Comparison of ENCODE assay signal across 9 mouse cellular contexts in genomic region chr6:142343561-142343960, GRCm38 (mm10). TPM values are rescaled to one million over a fixed set of nuclear protein-coding genes. Genes with fewer than 3 reads are reported as not detected.
DNase-seq lines count a peak whose midpoint lies in the region; ATAC-seq and TF ChIP-seq lines count a peak whose summit lies in the region.
"Had no signal": no experiment of that assay in that cellular context is flagged by ENCODE, and none has a peak within 500 bp of the region (broad histone marks: within the 10 kb centered on the region; RNA-seq: fewer than 3 reads in every experiment).

No protein-coding gene starts in this region.

- ATAC-seq in cerebellum, adult (ENCODE audit: insufficient number of reproducible peaks, low FRiP score, low TSS enrichment), result no peak
- ATAC-seq in liver, embryonic 12.5 days, result no peak
- ATAC-seq in heart, postnatal 0 days (ENCODE audit: insufficient read depth, low read depth), result no peak
- ATAC-seq in liver, embryonic 14.5 days (ENCODE audit: insufficient read depth), result no peak

- no peak for TF ChIP-seq EP300 in heart, postnatal 0 days (IDR thresholded peaks at IDR 0.05; ENCODE audit: low read depth)
- no peak for TF ChIP-seq EP300 in liver, embryonic 14.5 days (IDR thresholded peaks at IDR 0.05; ENCODE audit: low read depth)

- H3K27me3 ChIP-seq in liver, adult 2 months (ENCODE audit: control insufficient read depth, insufficient read depth, low read length), result no peaks in the 10 kb centered on the region
- 0 out of 2 replicates have a peak, but pooled peaks cover 3% of the 10 kb centered on the region for H3K27me3 ChIP-seq in liver, embryonic 12.5 days (replicated peaks)
- no peaks in the 10 kb centered on the region for H3K27me3 ChIP-seq in heart, postnatal 0 days (ENCODE audit: control insufficient read depth, insufficient read depth, low read length)
- no peaks in the 10 kb centered on the region for H3K27me3 ChIP-seq in liver, embryonic 14.5 days (ENCODE audit: control insufficient read depth, insufficient read depth, low read length)
- H3K27me3 ChIP-seq: neural tube, embryonic 13.5 days had no signal

- no peaks in the 10 kb centered on the region for H3K9me3 ChIP-seq in liver, embryonic 12.5 days (replicated peaks)
- no peaks in the 10 kb centered on the region for H3K9me3 ChIP-seq in heart, postnatal 0 days (replicated peaks; ENCODE audit: control insufficient read depth, low read length)
- no peaks in the 10 kb centered on the region for H3K9me3 ChIP-seq in liver, embryonic 14.5 days (ENCODE audit: control insufficient read depth, low read length)
- H3K9me3 ChIP-seq: neural tube, embryonic 13.5 days had no signal

- no peaks in the 10 kb centered on the region for H3K79me2 ChIP-seq in liver, adult 2 months (ENCODE audit: control insufficient read depth, insufficient read depth, low read length)

- H3K9ac ChIP-seq in liver, adult 2 months (ENCODE audit: low read depth, low read length), result no peak overlapping the region
- no peak overlapping the region for H3K9ac ChIP-seq in liver, embryonic 12.5 days
- H3K9ac ChIP-seq in heart, postnatal 0 days (replicated peaks; ENCODE audit: low read depth, low read length), result no peak overlapping the region
- no peak overlapping the region for H3K9ac ChIP-seq in liver, embryonic 14.5 days (replicated peaks)
- H3K9ac ChIP-seq: neural tube, embryonic 13.5 days had no signal

- H3K4me2 ChIP-seq in liver, embryonic 12.5 days, result no peak overlapping the region
- no peak overlapping the region for H3K4me2 ChIP-seq in heart, postnatal 0 days (ENCODE audit: low read depth, low read length)
- no peak overlapping the region for H3K4me2 ChIP-seq in liver, embryonic 14.5 days (ENCODE audit: low read depth)
- H3K4me2 ChIP-seq: neural tube, embryonic 13.5 days had no signal

- H3K4me3 ChIP-seq in liver, adult 2 months (ENCODE audit: insufficient read depth, low read depth, low read length), result no peak overlapping the region
- no peak overlapping the region for H3K4me3 ChIP-seq in liver, embryonic 12.5 days
- H3K4me3 ChIP-seq in heart, postnatal 0 days (ENCODE audit: low read depth, low read length), result no peak overlapping the region
- no peak overlapping the region for H3K4me3 ChIP-seq in liver, embryonic 14.5 days (ENCODE audit: insufficient read depth in 1 of 2, low read depth in 2 of 2, low read length in 2 of 2)
- H3K4me3 ChIP-seq: neural tube, embryonic 13.5 days had no signal

- peaks cover 1% of the 10 kb centered on the region; the same call in 1 of the 2 replicates for H3K4me1 ChIP-seq in liver, adult 2 months (ENCODE audit: control insufficient read depth, insufficient read depth, low read length)
- peaks cover 15% of the 10 kb centered on the region for H3K4me1 ChIP-seq in liver, embryonic 12.5 days
- no peaks in the 10 kb centered on the region for H3K4me1 ChIP-seq in heart, postnatal 0 days (ENCODE audit: control insufficient read depth, insufficient read depth)
- H3K4me1 ChIP-seq in liver, embryonic 14.5 days (replicated peaks; ENCODE audit: control insufficient read depth in 2 of 2, insufficient read depth in 2 of 2, low read length in 1 of 2), result peaks cover 7 to 9% of the 10 kb centered on the region in 2 experiments

- TF ChIP-seq CTCF in liver, adult 2 months (IDR thresholded peaks at IDR 0.05; ENCODE audit: low read depth, low read length), result peak; percentile 53; the same call in 1 of the 2 replicates
- TF ChIP-seq CTCF in heart, postnatal 0 days (IDR thresholded peaks at IDR 0.05; ENCODE audit: low read depth), result peak; percentile 66
- TF ChIP-seq CTCF in liver, embryonic 14.5 days (IDR thresholded peaks at IDR 0.05; ENCODE audit: low read depth), result peak; percentile 78

- WGBS in liver, adult 2 months, result 62% methylated on average over 2 of the region's 2 CpGs
- 35% methylated on average over 2 of the region's 2 CpGs for WGBS in liver, embryonic 12.5 days (ENCODE audit: insufficient replicate concordance)
- 32% methylated on average over 2 of the region's 2 CpGs for whole genome bisulfite sequencing in heart, postnatal 0 days
- WGBS in liver, embryonic 14.5 days (ENCODE audit: insufficient replicate concordance), result 23% methylated on average over 2 of the region's 2 CpGs

- no peak for TF ChIP-seq POLR2A in liver, adult 2 months (IDR thresholded peaks at IDR 0.05; ENCODE audit: extremely low read depth, insufficient read depth, low read length)

- DNase-seq in cerebellum, postnatal 10 days, result peak; percentile 71 to 77
- peak; percentile 36 for DNase-seq in liver, adult 2 months (ENCODE audit: extremely low read depth, low read depth, low spot score)
- peak; percentile 50 for DNase-seq in adipocyte (ENCODE audit: low spot score)
- peak; percentile 24 for DNase-seq in heart, postnatal 0 days (ENCODE audit: low spot score)
- DNase-seq in liver, embryonic 14.5 days (ENCODE audit: low read depth in 3 of 3, low spot score in 3 of 3), result peak; percentile 26 to 29 (median 26)
- DNase-seq in spleen, postnatal 4 days (ENCODE audit: low spot score in 2 of 2), result peak; percentile 48 to 78

- H3K27ac ChIP-seq in liver, adult 2 months (replicated peaks; ENCODE audit: insufficient read depth, low read depth, low read length), result no peak overlapping the region
- no peak overlapping the region for H3K27ac ChIP-seq in liver, embryonic 12.5 days
- no peak overlapping the region for H3K27ac ChIP-seq in heart, postnatal 0 days (ENCODE audit: low read depth)
- H3K27ac ChIP-seq in liver, embryonic 14.5 days, result no peak overlapping the region
- H3K27ac ChIP-seq: neural tube, embryonic 13.5 days had no signal

- H3K36me3 ChIP-seq in liver, adult 2 months (ENCODE audit: control insufficient read depth, insufficient read depth, low read length), result no peaks in the 10 kb centered on the region
- no peaks in the 10 kb centered on the region for H3K36me3 ChIP-seq in liver, embryonic 12.5 days
- peaks cover 2% of the 10 kb centered on the region for H3K36me3 ChIP-seq in heart, postnatal 0 days (replicated peaks; ENCODE audit: control insufficient read depth, insufficient read depth, low read length)
- H3K36me3 ChIP-seq in liver, embryonic 14.5 days (replicated peaks; ENCODE audit: control insufficient read depth, insufficient read depth, low read depth), result no peaks in the 10 kb centered on the region

RNA-seq across cellular contexts. Expression of gene Pyroxd1, which starts 1.9 kb away (rescaled TPM):
- total RNA-seq in liver, adult 2 months (2014; rRNA removed), result 9.9 and 12.8 TPM in 2 replicates
- polyA plus RNA-seq in liver, adult 2 months (2012; rRNA removed), result 3.3 and 4.1 TPM in 2 replicates
- 6.6 and 6.9 TPM in 2 replicates for polyA plus RNA-seq in liver, embryonic 12.5 days (2016; fragmentation: Nextera tagmentation; extraction: Ambion mirVana)
- 6.1 and 6.7 TPM in 2 replicates for total RNA-seq in heart, postnatal 0 days (2014; rRNA removed; ENCODE audit: low replicate concordance)
- 14.7 and 14.8 TPM in 2 replicates for polyA plus RNA-seq in heart, postnatal 0 days (2015; fragmentation: Nextera tagmentation; extraction: Ambion mirVana)
- 1.5 and 2.5 TPM in 2 replicates for polyA plus RNA-seq in liver, embryonic 14.5 days (2012; rRNA removed)
- polyA plus RNA-seq in liver, embryonic 14.5 days (2014; fragmentation: Nextera tagmentation; extraction: Ambion mirVana), result 6.1 and 6.4 TPM in 2 replicates

RNA-seq across cellular contexts. Expression of gene Slco1a5, which starts 20.8 kb away (rescaled TPM):
- not detected in 2 replicates for total RNA-seq in liver, adult 2 months (2014; rRNA removed)
- polyA plus RNA-seq in liver, adult 2 months (2012; rRNA removed), result not detected in 2 replicates
- polyA plus RNA-seq in liver, embryonic 12.5 days (2016; fragmentation: Nextera tagmentation; extraction: Ambion mirVana), result not detected in 2 replicates
- not detected in 2 replicates for total RNA-seq in heart, postnatal 0 days (2014; rRNA removed; ENCODE audit: low replicate concordance)
- not detected in 2 replicates for polyA plus RNA-seq in heart, postnatal 0 days (2015; fragmentation: Nextera tagmentation; extraction: Ambion mirVana)
- not detected in 2 replicates for polyA plus RNA-seq in liver, embryonic 14.5 days (2012; rRNA removed)
- not detected in 2 replicates for polyA plus RNA-seq in liver, embryonic 14.5 days (2014; fragmentation: Nextera tagmentation; extraction: Ambion mirVana)
- polyA plus RNA-seq: neural tube, embryonic 13.5 days had no signal

RNA-seq across cellular contexts. Expression of gene Recql, which starts 43.3 kb away (rescaled TPM):
- total RNA-seq in liver, adult 2 months (2014; rRNA removed), result 5.7 and 6.6 TPM in 2 replicates
- 1.2 and 1.6 TPM in 2 replicates for polyA plus RNA-seq in liver, adult 2 months (2012; rRNA removed)
- 25.8 and 25.9 TPM in 2 replicates for polyA plus RNA-seq in liver, embryonic 12.5 days (2016; fragmentation: Nextera tagmentation; extraction: Ambion mirVana)
- total RNA-seq in heart, postnatal 0 days (2014; rRNA removed; ENCODE audit: low replicate concordance), result 3.1 and 5.6 TPM in 2 replicates
- 8.6 and 8.8 TPM in 2 replicates for polyA plus RNA-seq in heart, postnatal 0 days (2015; fragmentation: Nextera tagmentation; extraction: Ambion mirVana)
- 7.1 and 10.1 TPM in 2 replicates for polyA plus RNA-seq in liver, embryonic 14.5 days (2012; rRNA removed)
- 14.2 and 17.0 TPM in 2 replicates for polyA plus RNA-seq in liver, embryonic 14.5 days (2014; fragmentation: Nextera tagmentation; extraction: Ambion mirVana)

RNA-seq across cellular contexts. Expression of gene Golt1b, which starts 43.5 kb away (rescaled TPM):
- total RNA-seq in liver, adult 2 months (2014; rRNA removed), result 2.5 and 3.3 TPM in 2 replicates
- polyA plus RNA-seq in liver, adult 2 months (2012; rRNA removed), result 1.2 and 1.7 TPM in 2 replicates
- 51.3 and 54.6 TPM in 2 replicates for polyA plus RNA-seq in liver, embryonic 12.5 days (2016; fragmentation: Nextera tagmentation; extraction: Ambion mirVana)
- 23.2 and 30.8 TPM in 2 replicates for total RNA-seq in heart, postnatal 0 days (2014; rRNA removed; ENCODE audit: low replicate concordance)
- polyA plus RNA-seq in heart, postnatal 0 days (2015; fragmentation: Nextera tagmentation; extraction: Ambion mirVana), result 37.9 and 39.4 TPM in 2 replicates
- polyA plus RNA-seq in liver, embryonic 14.5 days (2012; rRNA removed), result 7.0 and 7.9 TPM in 2 replicates
- polyA plus RNA-seq in liver, embryonic 14.5 days (2014; fragmentation: Nextera tagmentation; extraction: Ambion mirVana), result 39.4 and 40.1 TPM in 2 replicates

RNA-seq across cellular contexts. Expression of gene Iapp, which starts 45.3 kb away (rescaled TPM):
- total RNA-seq in liver, adult 2 months (2014; rRNA removed), result not detected in 2 replicates
- not detected in 2 replicates for polyA plus RNA-seq in liver, adult 2 months (2012; rRNA removed)
- polyA plus RNA-seq in liver, embryonic 12.5 days (2016; fragmentation: Nextera tagmentation; extraction: Ambion mirVana), result not detected in 2 replicates
- not detected in 2 replicates for total RNA-seq in heart, postnatal 0 days (2014; rRNA removed; ENCODE audit: low replicate concordance)
- not detected in 2 replicates for polyA plus RNA-seq in heart, postnatal 0 days (2015; fragmentation: Nextera tagmentation; extraction: Ambion mirVana)
- 0.08 and 0.16 TPM in 2 replicates for polyA plus RNA-seq in liver, embryonic 14.5 days (2012; rRNA removed)
- polyA plus RNA-seq in liver, embryonic 14.5 days (2014; fragmentation: Nextera tagmentation; extraction: Ambion mirVana), result not detected in 2 replicates
- polyA plus RNA-seq: neural tube, embryonic 13.5 days had no signal

Comparison
In these comparisons a context has a peak if more than half of its experiments do, and no peak if none do; other contexts are left out.
1. DNase-seq: peak in every context shown above with its lines; median percentile 74 in cerebellum, postnatal 10 days; 63 in spleen, postnatal 4 days; 50 in adipocyte; 36 in liver, adult 2 months; 26 in liver, embryonic 14.5 days; 24 in heart, postnatal 0 days.